Mouse (Mus musculus): ENCODE data around the gene Aqr. TPM values are rescaled to one million over a fixed set of nuclear protein-coding genes. Genes with fewer than 3 reads are reported as not detected.

The Aqr gene
- polyA plus RNA-seq, 1 experiment = 15.2 TPM

GRCm38 (mm10) chr2:114201574-114201973 is 14.8 kb upstream of the Aqr start:
- peaks cover 10% of the 10 kb centered on the region for H3K36me3 ChIP-seq (ENCODE audit: control insufficient read depth, insufficient read depth)
- H3K79me2 ChIP-seq (ENCODE audit: control insufficient read depth, insufficient read depth) = peaks cover 41% of the 10 kb centered on the region
- H3K27me3 ChIP-seq (ENCODE audit: control insufficient read depth, insufficient read depth, insufficient read length) = peaks cover 4% of the 10 kb centered on the region
- TF ChIP-seq CEBPB (IDR thresholded peaks at IDR 0.05; ENCODE audit: low read depth) (no peak), USF1 (IDR thresholded peaks at IDR 0.05; ENCODE audit: low read depth) (no peak), MYOG (IDR thresholded peaks at IDR 0.05; ENCODE audit: control insufficient read depth, extremely low read depth, insufficient read length) (no peak), CTCF (IDR thresholded peaks at IDR 0.05; ENCODE audit: control insufficient read depth, insufficient read depth, insufficient read length) (no peak), MYOD1 (IDR thresholded peaks at IDR 0.05; ENCODE audit: control insufficient read depth, insufficient read length, low read depth) (no peak), MAX (IDR thresholded peaks at IDR 0.05) (no peak), FOSL1 (IDR thresholded peaks at IDR 0.05; ENCODE audit: insufficient read depth, low read length, poor library complexity, severe bottlenecking) (no peak)
- peaks cover 29% of the 10 kb centered on the region for H3K79me3 ChIP-seq (ENCODE audit: low read depth)
- no peak overlapping the region for H3ac ChIP-seq (ENCODE audit: control insufficient read depth, insufficient read length, low read depth)
- H3K4me3 ChIP-seq (ENCODE audit: insufficient read depth, poor library complexity, severe bottlenecking) = no peak overlapping the region

- Histone ChIP-seq H3K36me3 (ENCODE audit: control insufficient read depth, insufficient read depth) (peaks cover 15% of the 10 kb centered on the region), H3K79me2 (ENCODE audit: control insufficient read depth, insufficient read depth) (peaks cover 41% of the 10 kb centered on the region), H3K4me3 (ENCODE audit: insufficient read depth, poor library complexity, severe bottlenecking) (peak within 1 kb of the TSS; percentile 78), H3K79me3 (ENCODE audit: low read depth) (peaks cover 29% of the 10 kb centered on the region), H3ac (ENCODE audit: control insufficient read depth, insufficient read length, low read depth) (peak within 1 kb of the TSS; percentile 96), H3K27me3 (ENCODE audit: control insufficient read depth, insufficient read depth, insufficient read length) (peaks cover 4% of the 10 kb centered on the region)
- TF ChIP-seq FOSL1 (IDR thresholded peaks at IDR 0.05; ENCODE audit: insufficient read depth, low read length, poor library complexity, severe bottlenecking) = no peak
- peak; percentile 92 for TF ChIP-seq MAX (IDR thresholded peaks at IDR 0.05)
- no peak for TF ChIP-seq USF1 (IDR thresholded peaks at IDR 0.05; ENCODE audit: low read depth)
- no peak for TF ChIP-seq MYOG (IDR thresholded peaks at IDR 0.05; ENCODE audit: control insufficient read depth, extremely low read depth, insufficient read length)
- no peak for TF ChIP-seq MYOD1 (IDR thresholded peaks at IDR 0.05; ENCODE audit: control insufficient read depth, insufficient read length, low read depth)
Measured at GRCm38 (mm10) chr2:114200932-114201559, 14.2 kb upstream of the Aqr start, which contains the start of gene Zfp770. Zfp770 (minus strand) TSS chr2:114201469.

DNA sequence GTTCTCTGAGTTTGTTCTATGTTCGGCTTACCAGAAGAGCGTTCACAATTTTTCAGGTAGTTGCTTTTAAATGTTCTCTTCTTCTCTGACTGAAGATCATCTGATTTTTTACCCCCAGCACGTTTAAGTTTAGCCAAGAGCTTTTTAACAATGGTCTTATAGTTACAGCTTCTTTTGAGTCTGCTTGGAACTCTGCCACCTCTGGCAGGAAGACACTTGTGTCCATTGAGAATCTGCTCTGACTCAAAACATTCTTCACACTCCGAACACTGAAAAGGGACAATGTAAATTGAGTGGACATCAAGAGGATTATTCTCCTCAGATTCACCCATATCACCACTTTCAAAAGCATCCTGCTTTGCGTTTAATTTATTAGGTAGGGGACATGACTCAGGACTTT is 9.6 kb upstream of the Aqr start:
- H3K4me3 ChIP-seq (ENCODE audit: insufficient read depth, poor library complexity, severe bottlenecking) = no peak overlapping the region
- peaks cover 32% of the 10 kb centered on the region for H3K79me3 ChIP-seq (ENCODE audit: low read depth)
- no peak for TF ChIP-seq USF1 (IDR thresholded peaks at IDR 0.05; ENCODE audit: low read depth)
- TF ChIP-seq CTCF (IDR thresholded peaks at IDR 0.05; ENCODE audit: control insufficient read depth, insufficient read depth, insufficient read length) = no peak
- peaks cover 32% of the 10 kb centered on the region for H3K36me3 ChIP-seq (ENCODE audit: control insufficient read depth, insufficient read depth)
- peaks cover 41% of the 10 kb centered on the region for H3K79me2 ChIP-seq (ENCODE audit: control insufficient read depth, insufficient read depth)
- H3K27me3 ChIP-seq (ENCODE audit: control insufficient read depth, insufficient read depth, insufficient read length) = no peaks in the 10 kb centered on the region
- no peak overlapping the region for H3ac ChIP-seq (ENCODE audit: control insufficient read depth, insufficient read length, low read depth)

DNA sequence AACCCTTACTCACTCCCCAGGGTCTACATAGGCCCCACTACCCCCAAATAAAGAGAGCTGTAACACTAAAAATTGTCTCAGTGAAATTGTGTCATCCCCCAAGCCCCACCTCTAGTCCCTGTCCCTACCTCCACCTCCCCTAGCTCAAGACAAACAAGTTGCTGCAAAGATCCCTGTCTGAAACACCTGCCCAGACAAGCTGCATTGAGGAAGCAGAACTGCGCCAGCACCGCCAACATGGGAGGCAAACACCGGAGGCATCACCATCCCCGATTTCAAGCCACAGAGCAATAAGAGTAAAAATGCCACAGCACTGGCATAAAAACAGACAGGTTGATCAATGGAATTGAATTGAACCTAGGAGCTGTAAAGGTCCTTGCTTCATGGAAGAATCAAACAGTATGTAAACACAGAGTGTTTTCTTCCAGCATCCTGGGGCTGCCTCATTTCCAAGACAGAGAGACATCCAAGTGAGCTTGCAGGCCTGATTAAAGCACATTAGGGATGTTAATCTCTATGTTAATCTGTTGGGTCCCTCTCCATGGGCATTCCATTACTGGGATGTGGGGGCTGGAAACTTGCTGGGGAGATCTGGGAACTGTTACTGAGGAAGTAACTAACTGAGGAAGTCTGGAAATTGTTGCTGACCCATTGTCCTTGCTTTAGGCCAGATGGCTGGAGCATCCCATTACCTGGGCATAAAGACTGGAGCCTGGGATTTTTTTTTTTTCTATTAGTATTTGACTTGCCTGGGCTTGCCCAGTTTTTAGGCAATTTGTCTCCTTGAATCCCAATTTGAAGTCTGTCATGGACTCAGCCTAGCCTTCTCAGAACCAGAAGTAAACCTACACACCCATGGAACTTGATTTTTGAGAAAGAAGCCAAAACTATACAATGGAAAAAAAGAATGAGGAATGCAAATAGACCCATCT is 8.8 kb downstream of the Aqr start:
- H3ac ChIP-seq (ENCODE audit: control insufficient read depth, insufficient read length, low read depth) = no peak overlapping the region
- no peaks in the 10 kb centered on the region for H3K36me3 ChIP-seq (ENCODE audit: control insufficient read depth, insufficient read depth)
- H3K27me3 ChIP-seq (ENCODE audit: control insufficient read depth, insufficient read depth, insufficient read length) = no peaks in the 10 kb centered on the region
- no peak for TF ChIP-seq MAX (IDR thresholded peaks at IDR 0.05)
- peaks cover 20% of the 10 kb centered on the region for H3K79me2 ChIP-seq (ENCODE audit: control insufficient read depth, insufficient read depth)
- H3K79me3 ChIP-seq (ENCODE audit: low read depth) = peaks cover 19% of the 10 kb centered on the region
- H3K4me3 ChIP-seq (ENCODE audit: insufficient read depth, poor library complexity, severe bottlenecking) = no peak overlapping the region

DNA sequence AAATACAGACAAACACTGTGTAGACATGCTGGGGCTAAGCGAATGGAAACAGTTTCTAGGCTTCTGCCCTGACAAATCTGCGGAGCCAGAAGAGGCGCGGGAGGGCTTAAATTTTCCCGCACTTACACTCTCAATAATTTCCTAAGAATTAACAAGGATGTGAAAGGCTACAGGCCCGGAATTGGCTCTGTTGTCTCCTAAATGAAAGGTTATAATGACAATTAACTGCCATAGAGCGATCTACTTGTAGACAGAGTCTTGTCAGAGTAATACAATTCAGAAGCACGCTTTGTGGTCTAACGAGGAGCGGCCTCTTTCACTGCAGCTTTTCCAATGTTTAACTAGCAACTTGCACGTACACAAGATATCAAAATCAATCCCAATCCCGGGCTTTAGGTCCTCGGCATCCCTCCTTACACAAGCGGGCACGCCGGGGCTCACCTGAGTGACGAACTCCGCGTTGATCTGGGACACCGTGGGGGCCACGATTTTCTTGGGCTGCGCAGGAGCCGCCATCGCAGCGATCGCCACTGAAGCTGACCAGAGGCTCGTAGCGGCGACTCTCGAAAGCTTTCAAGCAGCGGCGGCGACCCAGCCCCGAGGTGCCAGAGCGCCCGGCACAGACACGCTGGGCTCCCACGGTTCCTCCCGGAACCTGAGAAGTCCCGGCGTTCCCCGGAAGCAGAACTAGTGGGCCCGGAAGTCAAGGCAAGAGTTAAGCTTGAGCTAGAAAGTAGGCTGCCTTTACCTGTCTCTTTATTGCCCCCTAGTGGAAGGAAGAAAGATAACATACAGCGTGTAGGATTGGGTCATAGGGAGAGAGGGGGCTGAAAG is 12.0 kb downstream of the Aqr start:
- peak overlapping the region; percentile 100 for H3ac ChIP-seq (ENCODE audit: control insufficient read depth, insufficient read length, low read depth)
- H3K36me3 ChIP-seq (ENCODE audit: control insufficient read depth, insufficient read depth) = peaks cover 17% of the 10 kb centered on the region
- H3K79me2 ChIP-seq (ENCODE audit: control insufficient read depth, insufficient read depth) = peaks cover 42% of the 10 kb centered on the region
- H3K27me3 ChIP-seq (ENCODE audit: control insufficient read depth, insufficient read depth, insufficient read length) = no peaks in the 10 kb centered on the region
- TF ChIP-seq MYOG (IDR thresholded peaks at IDR 0.05; ENCODE audit: control insufficient read depth, extremely low read depth, insufficient read length) (no peak), CTCF (IDR thresholded peaks at IDR 0.05; ENCODE audit: control insufficient read depth, insufficient read depth, insufficient read length) (no peak), MYOD1 (IDR thresholded peaks at IDR 0.05; ENCODE audit: control insufficient read depth, insufficient read length, low read depth) (no peak), FOSL1 (IDR thresholded peaks at IDR 0.05; ENCODE audit: insufficient read depth, low read length, poor library complexity, severe bottlenecking) (no peak), CEBPB (IDR thresholded peaks at IDR 0.05; ENCODE audit: low read depth) (no peak), MAX (IDR thresholded peaks at IDR 0.05) (no peak), USF1 (IDR thresholded peaks at IDR 0.05; ENCODE audit: low read depth) (no peak)
- H3K4me3 ChIP-seq (ENCODE audit: insufficient read depth, poor library complexity, severe bottlenecking) = peak overlapping the region; percentile 96
- H3K79me3 ChIP-seq (ENCODE audit: low read depth) = peaks cover 36% of the 10 kb centered on the region

Data from C2C12 (cell line).